Mouse (Mus musculus) gastrocnemius, postnatal 14 days (tissue): ENCODE data around the gene Gm38119. TPM values are rescaled to one million over a fixed set of nuclear protein-coding genes. Genes with fewer than 3 reads are reported as not detected.
"Not testable (repeated sequence)": the region's sequence is repeated elsewhere in the genome, so short reads cannot be mapped to it uniquely, and the experiment has no call there.

Source experiments
- DNase-seq: peaks from one replicate; pipeline ENCODE4 v3.0.0; 2021; ENCODE audit warnings: mixed read lengths
- intact Hi-C: fragments of 180-260 bp; cut with DNase I; formaldehyde crosslinking; loops from one replicate; pipeline ENCODE4 v1.15.1; 2025; ENCODE audit warnings: low total_unique reads
- long read RNA-seq, 2 experiments: library from polyadenylated mRNA; stranded (forward); transcript quantifications; one replicate each; pipeline ENCODE4 v2.0.0; 2021
- total RNA-seq, 2 experiments: library from RNA; stranded (reverse); gene quantifications; 2 replicates each; pipeline ENCODE4 v1.2.3; 2021

Gene Gm38119
- not detected for total RNA-seq
- long read RNA-seq, experiment 1 = 0 reads
- long read RNA-seq, experiment 2 = 0 reads

- intact Hi-C loops = no loop called here
- DNase-seq = no peak
These were observed at the start of gene Gm38119 for GRCm38 (mm10) chr3:92738996-92739395. Gene Gm38119, minus strand, starts transcription at chr3:92739096.

DNA sequence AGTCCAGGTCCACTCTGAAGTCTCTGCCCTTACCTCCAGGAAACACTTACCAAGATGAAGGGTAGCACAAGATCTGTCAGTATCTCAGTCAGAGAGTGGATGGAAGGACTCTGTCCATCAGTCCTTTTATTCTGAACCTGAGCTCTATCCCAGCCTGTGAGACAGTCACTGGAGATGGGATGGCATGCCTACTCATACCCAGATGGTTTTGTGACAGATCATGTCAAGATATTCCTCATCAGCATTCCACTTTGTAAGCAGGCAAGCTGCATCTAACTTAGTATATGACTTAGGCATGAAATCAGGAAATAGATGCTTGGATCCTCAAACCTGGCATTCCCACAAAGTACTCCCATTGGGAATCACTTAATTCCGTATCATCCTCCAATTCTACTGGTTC, 39.9 kb upstream of the Gm38119 start, which contains the start of gene Lce1i:
Gene Lce1i (minus strand): TSS at position 101 of the 400 bp plus-strand sequence.
- intact Hi-C loops = no loop called here
- DNase-seq = no peak

GRCm38 (mm10) chr3:92771573-92771972, 32.7 kb upstream of the Gm38119 start:
- intact Hi-C loops = no loop called here
- DNase-seq = no peak

GRCm38 (mm10) chr3:92764965-92765364, 26.1 kb upstream of the Gm38119 start, which contains the start of gene Lce1h:
Gene Lce1h, minus strand, starts transcription at chr3:92765065.
- intact Hi-C loops = no loop called here
- DNase-seq = no peak

DNA sequence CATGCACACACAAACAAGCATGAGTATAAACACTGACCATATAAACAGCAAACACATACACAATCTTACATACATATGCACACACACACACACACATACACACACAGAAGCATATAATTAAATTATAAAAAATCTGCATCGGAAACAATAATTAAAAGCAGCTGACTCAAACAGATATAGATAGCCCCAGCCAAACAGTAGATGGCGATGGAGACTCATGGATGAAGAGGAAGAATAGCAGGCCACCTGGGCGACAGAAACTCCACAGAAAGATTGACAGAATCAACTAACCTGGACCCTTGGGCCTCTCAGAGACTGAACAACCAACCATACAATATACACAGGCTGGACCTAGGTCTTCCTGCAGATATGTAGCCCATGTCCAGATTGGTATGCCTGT, 14.3 kb upstream of the Gm38119 start:
- DNase-seq = no peak
- intact Hi-C loops = no loop called here

- intact Hi-C loops = no loop called here
- no peak for DNase-seq
These were observed 13.3 kb upstream of the Gm38119 start, which contains the start of gene Lce1g for GRCm38 (mm10) chr3:92752238-92752637. Gene Lce1g, minus strand, starts transcription at chr3:92752338.

DNA sequence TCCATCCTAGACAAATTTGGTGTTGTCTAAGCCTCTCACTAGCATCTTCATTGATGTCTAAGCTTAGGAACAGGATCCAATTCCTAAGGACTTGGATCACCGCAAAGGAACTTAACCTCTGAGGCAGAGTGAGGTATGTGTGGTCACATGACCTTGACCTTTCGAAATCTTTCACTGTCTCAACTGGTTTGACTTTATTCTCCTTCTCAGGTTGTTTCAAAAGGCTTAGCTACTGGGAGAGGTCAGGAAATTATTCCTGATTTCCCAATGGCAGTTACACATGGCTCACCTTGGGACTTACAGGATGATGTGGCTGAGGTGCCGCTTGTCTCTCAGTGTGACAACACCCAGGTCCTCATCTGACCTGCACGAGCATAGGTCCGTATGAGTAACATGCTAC, 16.3 kb downstream of the Gm38119 start:
- DNase-seq = no peak
- intact Hi-C loops = no loop called here

DNA sequence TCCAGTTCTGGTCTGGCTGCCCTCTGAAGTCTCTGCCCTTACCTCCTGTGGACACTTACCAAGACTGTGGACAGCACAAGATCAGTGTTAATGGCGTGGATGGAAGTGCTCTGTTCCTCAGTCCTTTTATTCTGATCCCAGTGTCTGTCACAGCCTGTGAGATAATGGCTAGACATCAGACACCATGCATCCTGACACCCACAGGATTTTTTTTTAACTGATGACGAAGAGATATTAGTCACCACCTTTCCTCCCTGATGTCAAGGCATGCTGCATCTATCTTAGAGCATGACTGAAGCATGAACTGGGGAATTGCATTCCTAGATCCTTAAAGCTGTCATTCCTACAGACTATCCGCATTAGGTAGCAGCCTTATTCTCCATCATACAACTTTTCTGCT, 18.6 kb downstream of the Gm38119 start, which contains the start of gene Lce1f:
Gene Lce1f (minus strand): TSS at position 101 of the 400 bp plus-strand sequence.
- DNase-seq = no peak
- intact Hi-C loops = no loop called here

- DNase-seq = no peak
- intact Hi-C loops = loop anchor here (2.0 kb wide), 1 partner anchor 18 kb away; no protein-coding TSS in a partner anchor
These were observed 23.8 kb downstream of the Gm38119 start for GRCm38 (mm10) chr3:92715122-92715521.

- DNase-seq = no peak
- intact Hi-C loops = no loop called here
These were observed 29.9 kb downstream of the Gm38119 start, which contains the start of gene Lce1e for GRCm38 (mm10) chr3:92708974-92709373. Gene Lce1e, minus strand, starts transcription at chr3:92709074.

DNA sequence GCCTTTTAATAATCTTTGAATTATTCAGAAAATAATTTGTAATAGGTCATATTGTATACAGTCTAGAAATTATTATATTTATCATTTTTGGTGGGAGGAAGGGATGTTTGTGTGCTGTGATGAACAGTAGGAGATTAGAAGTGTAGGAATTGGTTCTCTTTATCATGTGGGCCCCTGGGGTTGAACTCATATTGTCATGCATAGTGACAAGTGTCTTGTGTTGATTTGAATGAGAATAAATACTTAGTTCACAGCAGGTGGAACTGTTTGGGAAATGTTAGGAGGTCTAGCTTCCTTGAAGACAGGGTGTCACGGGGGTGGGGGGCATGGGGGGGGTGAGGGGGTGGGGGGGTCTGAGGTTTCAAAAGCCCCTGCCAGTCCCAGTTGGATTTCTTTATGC, 44.3 kb downstream of the Gm38119 start:
- intact Hi-C loops = no loop called here

GRCm38 (mm10) chr3:92691688-92692087, 47.2 kb downstream of the Gm38119 start:
- DNase-seq = no peak
- intact Hi-C loops = no loop called here

More for the DNA sequence above, 44.3 kb downstream of the Gm38119 start:
- no peak for DNase-seq

DNA sequence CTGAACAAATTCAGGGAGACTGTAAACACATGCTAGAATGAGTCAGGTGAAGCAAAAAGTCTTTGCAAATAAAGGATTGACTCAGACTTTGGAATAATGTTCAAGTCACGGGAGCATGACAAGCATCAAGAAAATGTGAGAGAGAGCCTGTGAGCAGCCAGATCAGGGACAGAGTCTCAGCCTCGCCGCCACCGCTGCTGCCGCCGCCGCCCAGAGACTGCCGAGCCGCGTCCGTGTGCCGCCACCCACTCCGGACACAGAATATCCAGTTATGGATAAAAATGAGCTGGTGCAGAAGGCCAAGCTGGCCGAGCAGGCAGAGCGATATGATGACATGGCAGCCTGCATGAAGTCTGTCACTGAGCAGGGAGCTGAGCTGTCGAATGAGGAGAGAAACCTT, 49.7 kb downstream of the Gm38119 start:
- DNase-seq, intact Hi-C loops: not testable (repeated sequence)

Other genes starting within 250 kb of the Gm38119 start
- gene Sprr4, start 238.6 kb downstream of the Gm38119 start, total RNA-seq = not detected
- gene 2310046K23Rik, start 204.6 kb downstream of the Gm38119 start, total RNA-seq = not detected
- not detected for gene Ivl, start 165.4 kb downstream of the Gm38119 start, total RNA-seq
- gene Smcp, start 150.1 kb downstream of the Gm38119 start, total RNA-seq = not detected
- not detected for gene 2210017I01Rik, start 131.6 kb downstream of the Gm38119 start, total RNA-seq
- gene Lce6a, start 117.4 kb downstream of the Gm38119 start, total RNA-seq = not detected
- not detected for gene Lce1a1, start 90.8 kb downstream of the Gm38119 start, total RNA-seq
- gene Lce1b, start 82.2 kb downstream of the Gm38119 start, total RNA-seq = not detected
- gene Lce1a2, start 68.8 kb downstream of the Gm38119 start, total RNA-seq = not detected
- not detected for gene Lce1c, start 59.8 kb downstream of the Gm38119 start, total RNA-seq
- not detected for gene Lce1d, start 51.9 kb downstream of the Gm38119 start, total RNA-seq
- gene Lce1e, start 30.0 kb downstream of the Gm38119 start, total RNA-seq = not detected
- gene Lce1f, start 18.7 kb downstream of the Gm38119 start, total RNA-seq = not detected
- not detected for gene Lce1g, start 13.2 kb upstream of the Gm38119 start, total RNA-seq
- not detected for gene Lce1h, start 26.0 kb upstream of the Gm38119 start, total RNA-seq
- gene Lce1i, start 39.8 kb upstream of the Gm38119 start, total RNA-seq = not detected
- not detected for gene Lce1j, start 51.4 kb upstream of the Gm38119 start, total RNA-seq
- gene Lce1k, start 68.8 kb upstream of the Gm38119 start, total RNA-seq = not detected
- not detected for gene Kprp, start 88.2 kb upstream of the Gm38119 start, total RNA-seq
- gene Lce1l, start 112.2 kb upstream of the Gm38119 start, total RNA-seq = not detected
- gene 2310050C09Rik, start 131.1 kb upstream of the Gm38119 start, total RNA-seq = not detected
- not detected for gene Lce3a, start 187.1 kb upstream of the Gm38119 start, total RNA-seq
- not detected for gene Lce3b, start 193.9 kb upstream of the Gm38119 start, total RNA-seq
- gene Lce3c, start 205.4 kb upstream of the Gm38119 start, total RNA-seq = not detected
- not detected for gene Lce3d, start 218.3 kb upstream of the Gm38119 start, total RNA-seq
- gene Lce3e, start 228.0 kb upstream of the Gm38119 start, total RNA-seq = not detected